Mouse (Mus musculus) small intestine, adult 10 weeks (tissue): ENCODE data around the gene Scnn1a. TPM values are rescaled to one million over a fixed set of nuclear protein-coding genes. Genes with fewer than 3 reads are reported as not detected.

Experiments used
- polyA plus RNA-seq: library from polyadenylated mRNA; stranded (reverse); fragments of 350-450 nt; fragmentation: Illumina TruSeq; extraction: RNeasy Lipid Tissue Mini Kit (QIAGEN cat#74804); gene quantifications from one replicate; pipeline ENCODE4 v1.2.3, GENCODE M21; 2014; ENCODE audit warnings: low replicate concordance

The Scnn1a gene
- polyA plus RNA-seq, result 0.97 TPM

DNA sequence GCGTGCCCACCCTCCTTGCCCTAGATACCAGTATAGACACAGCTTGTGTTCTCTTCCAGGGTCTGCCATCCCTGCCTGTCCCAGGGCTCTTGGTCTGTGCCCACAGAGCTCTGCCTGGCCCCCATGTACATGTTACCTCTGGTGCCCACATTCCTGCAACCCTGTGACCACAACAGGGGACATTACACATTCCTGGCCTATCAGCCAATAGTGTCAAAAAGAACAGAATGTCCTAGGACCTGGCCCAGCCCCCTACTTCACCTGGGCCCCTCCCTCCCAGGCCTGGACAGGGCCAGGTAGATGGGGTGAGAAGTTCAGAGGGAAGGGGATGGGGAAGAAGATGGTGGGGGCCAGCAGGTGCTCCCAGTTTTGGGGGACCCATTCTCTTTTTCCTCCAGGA, at the start of gene Scnn1a:
Scnn1a (plus strand) TSS at position 337 of the 400 bp plus-strand sequence.

DNA sequence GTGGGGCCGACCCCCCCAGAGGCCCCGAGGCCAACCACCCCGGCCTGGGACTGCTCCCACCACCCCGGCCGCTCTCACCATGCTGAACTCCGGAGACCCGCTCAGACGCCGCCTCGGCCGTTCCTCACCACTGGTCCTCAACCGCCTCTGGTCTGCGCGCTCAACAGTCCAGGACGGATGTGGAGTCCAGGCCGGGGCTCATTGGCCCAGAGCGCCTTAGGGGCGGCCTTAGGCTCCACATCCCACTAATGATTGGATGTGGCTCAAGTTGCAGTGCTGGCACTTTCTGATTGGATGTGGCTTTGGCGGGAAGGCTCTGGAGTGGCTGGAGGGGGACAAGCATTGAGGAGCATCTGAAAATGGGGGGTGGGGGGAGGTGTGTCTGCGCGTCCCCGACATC, 34.6 kb upstream of the Scnn1a start, which contains the start of gene Tuba3a:
Tuba3a (minus strand) TSS at position 153 of the 400 bp plus-strand sequence.

DNA sequence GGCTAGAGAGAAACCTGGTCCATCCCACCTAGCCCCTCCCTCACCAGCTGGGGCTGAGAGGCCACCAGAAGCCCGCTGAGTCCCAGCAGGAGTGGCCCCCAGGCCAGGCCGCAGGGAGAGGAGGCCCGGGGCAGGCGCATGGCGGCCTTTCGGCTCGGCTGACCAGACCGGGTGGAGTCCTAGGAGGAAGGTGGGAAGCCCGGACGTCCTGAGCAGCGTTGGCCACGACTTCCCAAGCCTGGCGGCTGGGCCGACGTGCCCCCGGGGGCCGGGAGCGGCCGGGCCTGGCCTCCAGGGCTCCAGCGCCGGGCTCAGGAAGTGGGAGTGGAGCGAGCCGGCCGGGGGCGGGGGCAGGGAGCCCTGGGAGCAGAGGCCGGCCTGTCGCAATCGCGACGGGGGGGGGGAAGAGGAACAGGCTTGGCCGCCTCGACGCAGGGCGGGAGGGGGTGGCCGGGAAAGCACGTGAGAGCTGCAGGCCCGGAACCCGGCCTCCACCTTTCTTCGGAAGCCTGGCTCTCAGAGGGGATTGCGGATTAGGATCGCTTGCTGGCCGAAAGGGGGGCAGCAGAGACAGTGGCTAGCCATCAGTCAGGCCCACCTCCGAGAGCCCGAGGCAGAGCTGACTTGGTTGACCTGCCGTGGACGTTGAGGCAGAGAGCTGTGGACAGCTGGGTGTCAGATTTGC, 6.8 kb upstream of the Scnn1a start, which contains the start of gene Ltbr:
Ltbr (minus strand) TSS at position 340 of the 685 bp plus-strand sequence.

DNA sequence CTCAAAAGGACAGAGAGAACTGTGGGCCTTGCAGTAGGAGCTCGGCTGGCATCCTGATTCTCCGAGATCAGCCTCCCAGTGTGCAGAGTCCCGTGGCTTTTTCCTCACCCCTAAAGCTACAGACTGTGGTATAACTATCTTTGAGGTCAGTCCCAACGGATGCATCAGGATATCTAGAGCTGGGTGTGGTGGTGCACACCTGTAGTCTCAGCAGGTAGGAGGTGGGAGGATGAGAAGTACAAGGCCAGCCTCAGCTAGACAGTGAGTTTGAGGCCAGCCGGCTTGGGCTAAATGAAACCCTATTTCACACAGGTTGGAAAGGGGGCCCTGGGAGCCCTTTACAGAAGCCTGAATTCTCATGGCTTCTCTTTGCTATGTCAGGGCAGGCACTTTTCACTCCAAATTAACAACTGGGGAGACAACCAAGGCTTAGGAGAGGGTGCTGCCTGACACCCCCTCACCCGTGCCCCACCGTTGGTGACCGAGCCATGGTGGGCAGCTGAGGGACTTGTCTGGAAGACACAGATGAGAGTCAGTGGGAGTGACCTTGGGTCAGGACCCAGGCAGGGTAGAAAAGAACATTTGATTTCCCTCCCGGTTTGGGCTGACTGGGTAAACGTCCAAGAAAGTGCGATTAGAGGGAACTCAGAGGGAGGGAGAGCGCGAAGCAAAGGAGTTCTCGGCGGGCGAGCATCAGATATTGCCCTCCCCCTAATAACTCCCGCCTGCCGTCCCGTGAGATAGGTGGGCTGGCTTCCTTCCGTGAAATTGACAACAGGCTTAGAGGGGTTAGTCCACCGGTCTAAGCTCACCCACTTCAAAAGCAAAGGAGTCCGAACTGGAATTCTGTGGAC, 28.5 kb downstream of the Scnn1a start, which contains the start of gene Tnfrsf1a:
Tnfrsf1a (plus strand) TSS at position 642 of the 854 bp plus-strand sequence.

GRCm38 (mm10) chr6:125380372-125381360, 60.2 kb downstream of the Scnn1a start, which contains the start of gene Plekhg6:
Gene Plekhg6 (minus strand): TSS chr6:125380793.

Other genes with a start within 250 kb of the Scnn1a start
- 31.1 TPM for gene Chd4, start 224.7 kb upstream of the Scnn1a start, polyA plus RNA-seq
- gene Nop2, start 188.8 kb upstream of the Scnn1a start, polyA plus RNA-seq, result 0.33 TPM
- 0.59 TPM for gene Iffo1, start 175.4 kb upstream of the Scnn1a start, polyA plus RNA-seq
- 39.7 TPM for gene Gapdh, start 154.2 kb upstream of the Scnn1a start, polyA plus RNA-seq
- 3.7 TPM for gene Ncapd2, start 129.0 kb upstream of the Scnn1a start, polyA plus RNA-seq
- 119 TPM for gene Mrpl51, start 128.9 kb upstream of the Scnn1a start, polyA plus RNA-seq
- 6.0 TPM for gene Vamp1, start 105.1 kb upstream of the Scnn1a start, polyA plus RNA-seq
- gene Tapbpl, start 88.8 kb upstream of the Scnn1a start, polyA plus RNA-seq, result 7.6 TPM
- not detected for gene Cd27, start 83.6 kb upstream of the Scnn1a start, polyA plus RNA-seq
- gene Tuba3a, start 34.6 kb upstream of the Scnn1a start, polyA plus RNA-seq, result not detected
- gene Ltbr, start 6.8 kb upstream of the Scnn1a start, polyA plus RNA-seq, result 1.2 TPM
- gene Tnfrsf1a, start 28.7 kb downstream of the Scnn1a start, polyA plus RNA-seq, result 3.9 TPM
- gene Plekhg6, start 60.1 kb downstream of the Scnn1a start, polyA plus RNA-seq, result 0.56 TPM
- gene Cd9, start 174.1 kb downstream of the Scnn1a start, polyA plus RNA-seq, result 66.3 TPM
- gene Vwf, start 226.1 kb downstream of the Scnn1a start, polyA plus RNA-seq, result 0.33 TPM